Comparison of ENCODE assay signal across 22 mouse cellular contexts in the genomic region with DNA sequence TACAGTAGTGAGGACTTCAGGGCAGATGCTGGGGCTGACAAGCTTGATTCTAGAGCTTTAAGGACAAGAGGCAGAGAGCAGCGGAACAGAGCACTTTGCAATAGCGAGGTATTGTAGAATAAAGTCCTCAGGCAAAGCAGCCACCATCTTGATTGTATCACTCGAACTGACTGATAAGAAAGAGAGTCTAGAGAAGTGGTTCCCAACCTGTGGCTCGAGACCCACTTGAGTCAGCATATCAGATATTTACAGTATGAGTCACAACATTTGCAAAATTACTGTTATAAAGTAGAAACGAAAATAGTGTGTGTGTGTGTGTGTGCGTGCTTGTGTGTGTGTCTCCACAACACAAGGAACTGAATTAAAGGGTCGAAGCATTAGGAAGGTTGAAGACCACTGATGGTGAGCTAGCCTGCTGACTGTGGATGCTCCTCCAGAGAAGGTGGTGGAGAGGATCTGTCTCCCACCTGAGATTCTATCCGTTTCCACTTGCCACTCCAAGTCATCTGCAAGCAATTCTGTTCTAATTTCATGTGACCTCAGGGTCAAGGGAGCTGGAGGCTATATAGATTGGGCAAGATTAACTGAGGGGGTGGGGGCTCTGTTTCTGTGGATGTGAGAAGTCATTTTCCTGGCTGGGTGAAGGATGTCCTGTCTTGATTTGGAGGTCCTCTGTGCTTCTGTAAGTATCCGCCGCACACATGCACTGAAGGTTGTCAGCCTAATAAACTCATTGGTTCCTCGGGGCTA.
DNase-seq lines count a peak whose midpoint lies in the region; ATAC-seq lines count a peak whose summit lies in the region.
"Had no signal": no experiment of that assay in that cellular context is flagged by ENCODE, and none has a peak within 500 bp of the region (broad histone marks: within the 10 kb centered on the region; RNA-seq: fewer than 3 reads in every experiment).

No protein-coding gene starts in this region.

- no peak overlapping the region for H3K4me3 ChIP-seq in embryonic facial prominence, embryonic 11.5 days (ENCODE audit: low read depth, low read length)
- H3K4me3 ChIP-seq: embryonic facial prominence, embryonic 13.5 days; forebrain, embryonic 13.5 days; heart, embryonic 13.5 days had no signal

- peak; percentile 77 for DNase-seq in 3T3-L1 (ENCODE audit: low read depth, low spot score)
- DNase-seq in CD4-positive helper T cell, adult 2 months (ENCODE audit: low read depth, low spot score): peak; percentile 15
- DNase-seq in embryo, embryonic 10.5 days (ENCODE audit: low spot score): peak; percentile 63
- DNase-seq in embryonic facial prominence, embryonic 11.5 days (ENCODE audit: low spot score): peak; percentile 56
- no peak for DNase-seq in layer of hippocampus, adult 8-10 months (ENCODE audit: low spot score in 2 of 2)
- no peak for DNase-seq in right cerebral cortex, postnatal 25 days
- DNase-seq in MN1 (ENCODE audit: low spot score): no peak
- DNase-seq in left cerebral cortex, postnatal 14 days (ENCODE audit: low spot score in 2 of 2): no peak
- DNase-seq: adrenal gland, adult 8-10 months; B cell, adult 2 months; cerebellum, adult 11 months; cerebellum, adult 8-10 months; cerebellum, postnatal 14 days; forebrain, postnatal 0 days; gastrocnemius, postnatal 25 days; heart, postnatal 36 days; kidney, adult 18-20 months had no signal

- no peak overlapping the region for H3K4me2 ChIP-seq in embryonic facial prominence, embryonic 11.5 days (ENCODE audit: low read depth, low read length)
- H3K4me2 ChIP-seq: embryonic facial prominence, embryonic 13.5 days; forebrain, embryonic 13.5 days; heart, embryonic 13.5 days had no signal

- no peaks in the 10 kb centered on the region for H3K27me3 ChIP-seq in embryonic facial prominence, embryonic 11.5 days (ENCODE audit: control insufficient read depth, insufficient read depth, low read length)
- H3K27me3 ChIP-seq: CH12.LX; embryonic facial prominence, embryonic 13.5 days; heart, embryonic 13.5 days had no signal

- H3K9me3 ChIP-seq in embryonic facial prominence, embryonic 11.5 days (replicated peaks; ENCODE audit: control insufficient read depth, low read length): no peaks in the 10 kb centered on the region
- H3K9me3 ChIP-seq: embryonic facial prominence, embryonic 13.5 days; forebrain, embryonic 13.5 days; heart, embryonic 13.5 days had no signal

- no peaks in the 10 kb centered on the region for H3K36me3 ChIP-seq in embryonic facial prominence, embryonic 11.5 days (replicated peaks; ENCODE audit: control insufficient read depth, insufficient read depth, low read depth, low read length)
- H3K36me3 ChIP-seq: embryonic facial prominence, embryonic 13.5 days; heart, embryonic 13.5 days had no signal

- 55% methylated on average over 11 of the region's 11 CpGs for WGBS in embryonic facial prominence, embryonic 11.5 days

- intact Hi-C loops in left cerebral cortex, postnatal 14 days (cut with DNase I): no loop called here

- H3K4me1 ChIP-seq in embryonic facial prominence, embryonic 11.5 days (ENCODE audit: control insufficient read depth, insufficient read depth, low read length): no peaks in the 10 kb centered on the region; the same call in 1 of the 2 replicates

- ATAC-seq in embryonic facial prominence, embryonic 11.5 days (replicated peaks; ENCODE audit: insufficient number of reproducible peaks, low FRiP score, low TSS enrichment, low read depth): no peak
- ATAC-seq: forebrain, embryonic 13.5 days; forebrain, postnatal 0 days; hindbrain, embryonic 16.5 days had no signal

- no peak overlapping the region for H3K9ac ChIP-seq in embryonic facial prominence, embryonic 11.5 days (replicated peaks; ENCODE audit: low read length)
- H3K9ac ChIP-seq: embryonic facial prominence, embryonic 13.5 days; forebrain, embryonic 13.5 days; forebrain, postnatal 0 days; heart, embryonic 13.5 days had no signal

- no peak overlapping the region for H3K27ac ChIP-seq in embryonic facial prominence, embryonic 11.5 days (replicated peaks; ENCODE audit: low read depth, low read length)
- H3K27ac ChIP-seq: embryonic facial prominence, embryonic 13.5 days; forebrain, embryonic 13.5 days; heart, embryonic 13.5 days had no signal

Comparison
In these comparisons a context has a peak if more than half of its experiments do, and no peak if none do; other contexts are left out.
1. DNase-seq: peak in 3T3-L1 (single experiment), CD4-positive helper T cell, adult 2 months (single experiment), embryo, embryonic 10.5 days (single experiment) and embryonic facial prominence, embryonic 11.5 days (single experiment); none in layer of hippocampus, adult 8-10 months (0 of 2), right cerebral cortex, postnatal 25 days (single experiment), MN1 (single experiment) and left cerebral cortex, postnatal 14 days (0 of 2).